Mouse (Mus musculus) hematopoietic stem cell, adult 5-6 weeks (primary cell): ENCODE measurements at regions not wholly inside any gene's neighbourhood (a gene's known extent, or its start where the extent isn't known, plus 50 kb on each side); places are given as distances from the start of the nearest gene placed in this dataset.

Source experiments
- ATAC-seq, 2 experiments: fragments of 125-278 bp in 1 of 2; replicated peaks in 1 of 2; 2 replicates each; pipeline ENCODE4 v1.8.0; 2016 to 2017; ENCODE audit warnings: inconsistent platforms in 2 of 2, mild to moderate bottlenecking in 2 of 2, moderate number of reproducible peaks in 2 of 2, low read depth in 1 of 2, moderate TSS enrichment in 1 of 2; ENCODE audit not compliant: low FRiP score in 2 of 2, poor library complexity in 2 of 2, severe bottlenecking in 2 of 2, insufficient read depth in 1 of 2, low TSS enrichment in 1 of 2

- no peak for ATAC-seq
These were observed 142.0 kb upstream of the Tyrp1 start for GRCm38 (mm10) chr4:80691774-80692485.

- ATAC-seq = peak in 1 of 2 experiments; percentile 17; a peak in 1 of 4 replicates
These were observed 121.2 kb upstream of the Tyrp1 start for GRCm38 (mm10) chr4:80712698-80713097.

GRCm38 (mm10) chr4:80744975-80745734 lies 88.8 kb upstream of the Tyrp1 start:
- no peak for ATAC-seq

- no peak for ATAC-seq
These were observed 81.7 kb upstream of the Tyrp1 start for GRCm38 (mm10) chr4:80752259-80752658.

- ATAC-seq = no peak
These were observed 77.8 kb upstream of the Tyrp1 start for GRCm38 (mm10) chr4:80756114-80756513.

- ATAC-seq = no peak
These were observed 69.9 kb upstream of the Tyrp1 start for GRCm38 (mm10) chr4:80764024-80764423.

GRCm38 (mm10) chr4:80765781-80766180 lies 68.1 kb upstream of the Tyrp1 start:
- peak in 1 of 2 experiments; percentile 32; a peak in 2 of 4 replicates for ATAC-seq

GRCm38 (mm10) chr4:80767447-80767846 lies 66.5 kb upstream of the Tyrp1 start:
- ATAC-seq = no peak
